Mouse (Mus musculus) liver, embryonic 11.5 days (tissue): ENCODE data around the gene Calhm3. TPM values are rescaled to one million over a fixed set of nuclear protein-coding genes. Genes with fewer than 3 reads are reported as not detected.
"Not testable (repeated sequence)": the region's sequence is repeated elsewhere in the genome, so short reads cannot be mapped to it uniquely, and the experiment has no call there.

Experiments
- ATAC-seq: fragments of 200-750 bp; cut with Nextera tagmentation; replicated peaks from 2 replicates; pipeline ENCODE4 v1.8.0; 2017; ENCODE audit warnings: moderate number of reproducible peaks, mild to moderate bottlenecking, moderate TSS enrichment, moderate library complexity; ENCODE audit not compliant: low FRiP score
- DNase-seq: peaks from one replicate; pipeline ENCODE4 v3.0.0-alpha.2; 2017; ENCODE audit warnings: low spot score
- H3K27ac ChIP-seq: fragments of 300-500 bp; sonication (generic); 2 replicates; pipeline ENCODE4 v1.5.1; 2014; ENCODE audit warnings: mild to moderate bottlenecking, low read depth, low read length, control low read depth
- H3K27me3 ChIP-seq: fragments of 300-500 bp; sonication (generic); replicated peaks from 2 replicates; pipeline ENCODE4 v1.6.1; 2014; ENCODE audit warnings: low read length, mixed read lengths; ENCODE audit not compliant: control insufficient read depth, insufficient read depth
- H3K36me3 ChIP-seq: fragments of 300-500 bp; sonication (generic); 2 replicates; pipeline ENCODE4 v1.6.1; 2014; ENCODE audit warnings: mild to moderate bottlenecking, low read length, moderate library complexity, mixed read lengths; ENCODE audit not compliant: control insufficient read depth, insufficient read depth
- H3K4me1 ChIP-seq: fragments of 300-500 bp; sonication (generic); replicated peaks from 2 replicates; pipeline ENCODE4 v1.6.1; 2014; ENCODE audit warnings: low read length, mixed read lengths; ENCODE audit not compliant: control insufficient read depth, insufficient read depth
- H3K4me2 ChIP-seq: fragments of 300-500 bp; sonication (generic); 2 replicates; pipeline ENCODE4 v1.6.1; 2014; ENCODE audit warnings: mild to moderate bottlenecking, control low read depth, moderate library complexity
- H3K4me3 ChIP-seq: fragments of 300-500 bp; sonication (generic); 2 replicates; pipeline ENCODE4 v1.5.1; 2014; ENCODE audit warnings: low read depth, low read length, control low read depth
- H3K9ac ChIP-seq: fragments of 300-500 bp; sonication (generic); 2 replicates; pipeline ENCODE4 v1.6.1; 2014; ENCODE audit warnings: low read depth, low read length, control low read depth
- H3K9me3 ChIP-seq: fragments of 300-500 bp; sonication (generic); 2 replicates; pipeline ENCODE4 v1.6.1; 2016; ENCODE audit warnings: low read length, inconsistent platforms, mixed read lengths; ENCODE audit not compliant: control insufficient read depth
- WGBS: fragments of 180-500 bp; shearing (Covaris S2); extraction: QIAGEN DNeasy Blood & Tissue Kit; methylation state at CpG from one replicate; pipeline ENCODE4 v1.1.7; 2014; 5-methylcytosine and 5-hydroxymethylcytosine counted together
- polyA plus RNA-seq: library from polyadenylated mRNA; unstranded; fragments of >200 nt; fragmentation: Nextera tagmentation; extraction: Ambion mirVana; gene quantifications from 2 replicates; pipeline ENCODE4 v1.2.1, GENCODE M21; 2014

Gene Calhm3
- polyA plus RNA-seq, 1 experiment from 2014 or later: not detected

DNA sequence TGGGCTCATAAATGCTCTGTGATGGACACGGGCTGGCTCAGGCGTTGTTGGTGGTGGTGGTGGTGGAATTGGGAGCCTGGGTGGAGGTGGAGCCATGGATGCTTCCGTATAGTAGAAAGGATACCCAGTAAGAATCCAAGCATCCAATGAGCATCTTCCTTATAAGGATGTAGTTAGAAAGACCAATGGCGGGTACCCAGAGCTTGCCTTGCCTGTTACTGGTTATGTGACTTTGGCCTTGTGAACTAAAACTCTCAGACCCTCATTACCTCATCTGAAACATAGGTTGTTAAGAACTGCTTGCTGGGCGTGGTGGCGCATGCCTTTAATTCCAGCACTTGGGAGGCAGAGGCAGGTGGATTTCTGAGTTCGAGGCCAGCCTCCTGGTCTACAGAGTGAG, 3.8 kb downstream of the Calhm3 start:
- Histone ChIP-seq H3K36me3 (no peaks in the 10 kb centered on the region), H3K27ac (no peak overlapping the region), H3K9me3 (no peaks in the 10 kb centered on the region), H3K4me2 (no peak overlapping the region), H3K9ac (no peak overlapping the region), H3K4me1 (no peaks in the 10 kb centered on the region), H3K4me3 (no peak overlapping the region), H3K27me3 (peaks cover 15% of the 10 kb centered on the region)
- ATAC-seq: no peak
- DNase-seq: no peak
- 74% methylated on average over 7 of the region's 7 CpGs for WGBS

DNA sequence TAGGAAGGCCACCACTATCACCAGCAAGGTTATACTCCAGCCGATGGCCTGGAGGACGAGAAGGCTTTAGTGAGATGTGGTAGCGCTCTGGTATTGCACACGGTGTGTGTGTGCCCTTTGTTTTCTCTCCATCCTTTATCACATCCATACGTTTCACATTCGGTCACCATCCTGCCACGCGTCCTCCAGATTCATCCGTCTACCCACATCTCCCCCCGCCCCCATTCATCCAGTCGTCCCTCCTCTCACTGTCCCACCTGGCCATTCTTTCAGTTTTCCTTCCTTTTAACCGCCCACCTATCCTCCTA, 5.5 kb downstream of the Calhm3 start:
- ATAC-seq: no peak
- Histone ChIP-seq H3K4me2 (peak overlapping the region; percentile 52), H3K36me3 (no peaks in the 10 kb centered on the region), H3K4me3 (no peak overlapping the region), H3K9me3 (no peaks in the 10 kb centered on the region), H3K27ac (no peak overlapping the region), H3K9ac (no peak overlapping the region), H3K27me3 (peaks cover 15% of the 10 kb centered on the region), H3K4me1 (no peaks in the 10 kb centered on the region)
- DNase-seq: no peak
- WGBS: 61% methylated on average over 12 of the region's 12 CpGs

- Histone ChIP-seq H3K4me2 (peak overlapping the region; percentile 52), H3K27me3 (peaks cover 17% of the 10 kb centered on the region), H3K9me3 (no peaks in the 10 kb centered on the region), H3K9ac (0 out of 2 replicates have a peak overlapping the region, but pooled peaks have one; percentile 20), H3K36me3 (no peaks in the 10 kb centered on the region), H3K27ac (no peak overlapping the region), H3K4me1 (no peaks in the 10 kb centered on the region), H3K4me3 (peak overlapping the region; percentile 23)
- no peak for DNase-seq
- WGBS: 24% methylated on average over 32 of the region's 32 CpGs
- ATAC-seq: no peak
Measured at GRCm38 (mm10) chr19:47151332-47152061, 6.1 kb downstream of the Calhm3 start.

DNA sequence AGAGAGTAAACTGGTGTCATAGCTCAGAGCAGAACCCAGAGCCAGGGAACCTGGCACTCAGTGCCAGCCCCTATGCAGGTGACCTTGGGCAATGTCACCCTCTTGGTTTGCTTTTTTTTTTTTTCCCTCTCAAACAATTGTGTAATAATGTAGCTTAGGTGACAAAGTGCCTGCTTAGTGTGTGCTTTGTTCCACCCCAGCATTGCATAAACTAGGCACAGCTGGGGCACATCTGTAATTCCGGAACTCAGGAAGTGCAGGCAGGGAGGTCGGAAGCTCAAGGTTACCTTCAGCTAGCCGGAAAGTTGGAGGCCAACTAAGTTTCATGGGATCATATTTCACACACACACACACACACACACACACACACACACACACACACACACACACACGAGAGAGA, 7.7 kb downstream of the Calhm3 start:
- Histone ChIP-seq H3K4me2 (no peak overlapping the region), H3K9me3 (no peaks in the 10 kb centered on the region), H3K27ac (no peak overlapping the region), H3K4me3 (no peak overlapping the region), H3K4me1 (no peaks in the 10 kb centered on the region), H3K27me3 (peaks cover 17% of the 10 kb centered on the region), H3K36me3 (no peaks in the 10 kb centered on the region), H3K9ac (no peak overlapping the region)
- ATAC-seq (no peak), DNase-seq (no peak)
- 39% methylated on average over 4 of the region's 4 CpGs for WGBS

- Histone ChIP-seq H3K27ac (no peak overlapping the region), H3K4me3 (no peak overlapping the region), H3K9me3 (no peaks in the 10 kb centered on the region), H3K4me2 (no peak overlapping the region), H3K36me3 (no peaks in the 10 kb centered on the region), H3K9ac (no peak overlapping the region), H3K27me3 (peaks cover 20% of the 10 kb centered on the region), H3K4me1 (no peaks in the 10 kb centered on the region)
- WGBS: 69% methylated on average over 5 of the region's 5 CpGs
- ATAC-seq: no peak
- no peak for DNase-seq
Measured at GRCm38 (mm10) chr19:47148267-47148847, 9.2 kb downstream of the Calhm3 start.

DNA sequence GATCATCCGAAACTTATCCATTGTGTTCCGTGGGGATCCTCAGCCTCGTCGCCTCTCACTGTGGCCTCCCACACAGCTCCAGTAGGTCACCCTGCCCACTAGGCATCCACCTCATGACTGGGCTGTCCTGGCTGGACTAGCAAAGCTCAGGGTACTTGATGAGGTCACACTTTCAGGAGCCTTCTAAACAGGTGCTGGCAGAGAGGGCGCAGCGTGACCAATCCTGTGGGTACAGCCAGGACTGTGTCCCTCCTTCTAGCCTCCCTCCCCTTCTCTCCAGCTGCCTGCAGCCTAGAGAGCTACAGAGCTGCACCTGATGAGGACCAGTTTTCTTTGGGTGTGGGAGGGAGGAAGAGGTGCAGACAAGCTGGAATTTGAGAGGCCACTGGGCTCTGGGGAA, 13.4 kb downstream of the Calhm3 start, which contains the start of gene Calhm1:
TSS of gene Calhm1 (minus strand) at position 101 of the 400 bp plus-strand sequence.
- no peak within 1 kb of the TSS for H3K4me3 ChIP-seq
- DNase-seq: no peak
- WGBS: 87% methylated on average over 6 of the region's 6 CpGs
- no peak for ATAC-seq
- H3K4me2 ChIP-seq: no peak within 1 kb of the TSS
- no peaks in the 10 kb centered on the region for H3K36me3 ChIP-seq
- no peaks in the 10 kb centered on the region for H3K9me3 ChIP-seq
- H3K27ac ChIP-seq: no peak within 1 kb of the TSS
- H3K4me1 ChIP-seq: no peaks in the 10 kb centered on the region
- peaks cover 9% of the 10 kb centered on the region; the same call in 1 of the 2 replicates for H3K27me3 ChIP-seq
- H3K9ac ChIP-seq: no peak within 1 kb of the TSS

GRCm38 (mm10) chr19:47142438-47142837, 15.1 kb downstream of the Calhm3 start:
- no peak overlapping the region for H3K4me2 ChIP-seq
- peaks cover 19% of the 10 kb centered on the region for H3K27me3 ChIP-seq
- H3K4me1 ChIP-seq: peaks cover 7% of the 10 kb centered on the region
- no peaks in the 10 kb centered on the region for H3K9me3 ChIP-seq
- no peaks in the 10 kb centered on the region for H3K36me3 ChIP-seq
- no peak overlapping the region for H3K27ac ChIP-seq
- H3K4me3 ChIP-seq: no peak overlapping the region
- DNase-seq (no peak), ATAC-seq (no peak)
- H3K9ac ChIP-seq: no peak overlapping the region
- WGBS: 68% methylated on average over 6 of the region's 6 CpGs

- DNase-seq, H3K27ac ChIP-seq, H3K9me3 ChIP-seq, H3K4me3 ChIP-seq, H3K9ac ChIP-seq, H3K36me3 ChIP-seq, H3K4me2 ChIP-seq, ATAC-seq: not testable (repeated sequence)
- 39% methylated on average over 7 of the region's 7 CpGs for WGBS
- peaks cover 16% of the 10 kb centered on the region for H3K27me3 ChIP-seq
- peaks cover 19% of the 10 kb centered on the region for H3K4me1 ChIP-seq
Measured at GRCm38 (mm10) chr19:47139611-47140010, 18.0 kb downstream of the Calhm3 start.
